Mouse (Mus musculus): ENCODE data around the gene Nup85. TPM values are rescaled to one million over a fixed set of nuclear protein-coding genes. Genes with fewer than 3 reads are reported as not detected.

Gene Nup85
- polyA plus RNA-seq, 1 experiment from 2014 or later, result 277 TPM

GRCm38 (mm10) chr11:115613138-115613945 lies 49.1 kb downstream of the Nup85 start:
- Histone ChIP-seq H3K4me2 (peak overlapping the region; percentile 86), H3K9ac (ENCODE audit: low read depth, low read length) (peak overlapping the region; percentile 81), H3K4me1 (replicated peaks; ENCODE audit: control insufficient read depth, insufficient read depth, low read length) (peaks cover 17% of the 10 kb centered on the region), H3K27me3 (replicated peaks; ENCODE audit: control insufficient read depth, insufficient read depth, low read length) (no peaks in the 10 kb centered on the region), H3K27ac (ENCODE audit: low read depth, low read length) (peak overlapping the region; percentile 98), H3K4me3 (ENCODE audit: low read depth, low read length) (peak overlapping the region; percentile 78), H3K9me3 (ENCODE audit: control insufficient read depth, low read length) (no peaks in the 10 kb centered on the region), H3K36me3 (ENCODE audit: control insufficient read depth, insufficient read depth, low read length) (peaks cover 18% of the 10 kb centered on the region)
- DNase-seq (ENCODE audit: low spot score) (no peak), ATAC-seq (replicated peaks; ENCODE audit: low FRiP score) (peak; percentile 60)
- whole genome bisulfite sequencing, result under 1% methylated on average over 16 of the region's 16 CpGs

- 84% methylated on average over 10 of the region's 10 CpGs for WGBS
- no peak for ATAC-seq (replicated peaks; ENCODE audit: low FRiP score)
- Histone ChIP-seq H3K9ac (ENCODE audit: low read depth, low read length) (no peak overlapping the region), H3K36me3 (ENCODE audit: control insufficient read depth, insufficient read depth, low read length) (peaks cover 16% of the 10 kb centered on the region), H3K27me3 (replicated peaks; ENCODE audit: control insufficient read depth, insufficient read depth, low read length) (no peaks in the 10 kb centered on the region), H3K4me2 (no peak overlapping the region), H3K9me3 (ENCODE audit: control insufficient read depth, low read length) (no peaks in the 10 kb centered on the region), H3K4me1 (replicated peaks; ENCODE audit: control insufficient read depth, insufficient read depth, low read length) (peaks cover 17% of the 10 kb centered on the region), H3K4me3 (ENCODE audit: low read depth, low read length) (no peak overlapping the region; the same call in 1 of the 2 replicates), H3K27ac (ENCODE audit: low read depth, low read length) (no peak overlapping the region)
- DNase-seq (ENCODE audit: low spot score), result no peak
Observed at GRCm38 (mm10) chr11:115614346-115615107, 50.3 kb downstream of the Nup85 start.

- no peaks in the 10 kb centered on the region for H3K9me3 ChIP-seq (ENCODE audit: control insufficient read depth, low read length)
- H3K9ac ChIP-seq (ENCODE audit: low read depth, low read length), result no peak overlapping the region
- 79% methylated on average over 15 of the region's 15 CpGs for WGBS
- H3K4me2 ChIP-seq, result no peak overlapping the region
- ATAC-seq (replicated peaks; ENCODE audit: low FRiP score), result no peak
- H3K4me1 ChIP-seq (replicated peaks; ENCODE audit: control insufficient read depth, insufficient read depth, low read length), result peaks cover 17% of the 10 kb centered on the region
- no peak overlapping the region for H3K4me3 ChIP-seq (ENCODE audit: low read depth, low read length)
- H3K36me3 ChIP-seq (ENCODE audit: control insufficient read depth, insufficient read depth, low read length), result peaks cover 14% of the 10 kb centered on the region
- H3K27me3 ChIP-seq (replicated peaks; ENCODE audit: control insufficient read depth, insufficient read depth, low read length), result no peaks in the 10 kb centered on the region
- H3K27ac ChIP-seq (ENCODE audit: low read depth, low read length), result no peak overlapping the region
- no peak for DNase-seq (ENCODE audit: low spot score)
Observed at GRCm38 (mm10) chr11:115615108-115615825, 51.0 kb downstream of the Nup85 start.

- Histone ChIP-seq H3K9ac (ENCODE audit: low read depth, low read length) (no peak overlapping the region), H3K36me3 (ENCODE audit: control insufficient read depth, insufficient read depth, low read length) (peaks cover 19% of the 10 kb centered on the region), H3K4me2 (no peak overlapping the region), H3K4me1 (replicated peaks; ENCODE audit: control insufficient read depth, insufficient read depth, low read length) (peaks cover 17% of the 10 kb centered on the region), H3K27ac (ENCODE audit: low read depth, low read length) (no peak overlapping the region), H3K4me3 (ENCODE audit: low read depth, low read length) (no peak overlapping the region), H3K9me3 (ENCODE audit: control insufficient read depth, low read length) (no peaks in the 10 kb centered on the region), H3K27me3 (replicated peaks; ENCODE audit: control insufficient read depth, insufficient read depth, low read length) (no peaks in the 10 kb centered on the region)
- 88% methylated on average over 6 of the region's 6 CpGs for WGBS
- ATAC-seq (replicated peaks; ENCODE audit: low FRiP score) (no peak), DNase-seq (ENCODE audit: low spot score) (no peak)
Observed at GRCm38 (mm10) chr11:115615875-115616274, 51.6 kb downstream of the Nup85 start.

GRCm38 (mm10) chr11:115616371-115616770 lies 52.1 kb downstream of the Nup85 start:
- Histone ChIP-seq H3K4me2 (no peak overlapping the region), H3K27ac (ENCODE audit: low read depth, low read length) (no peak overlapping the region), H3K4me1 (replicated peaks; ENCODE audit: control insufficient read depth, insufficient read depth, low read length) (peaks cover 17% of the 10 kb centered on the region), H3K9me3 (ENCODE audit: control insufficient read depth, low read length) (no peaks in the 10 kb centered on the region), H3K27me3 (replicated peaks; ENCODE audit: control insufficient read depth, insufficient read depth, low read length) (no peaks in the 10 kb centered on the region), H3K4me3 (ENCODE audit: low read depth, low read length) (no peak overlapping the region), H3K36me3 (ENCODE audit: control insufficient read depth, insufficient read depth, low read length) (peaks cover 24% of the 10 kb centered on the region), H3K9ac (ENCODE audit: low read depth, low read length) (no peak overlapping the region)
- 93% methylated on average over 7 of the region's 7 CpGs for WGBS
- no peak for DNase-seq (ENCODE audit: low spot score)
- ATAC-seq (replicated peaks; ENCODE audit: low FRiP score), result no peak

- peaks cover 25% of the 10 kb centered on the region for H3K36me3 ChIP-seq (ENCODE audit: control insufficient read depth, insufficient read depth, low read length)
- DNase-seq (ENCODE audit: low spot score), result no peak
Observed at GRCm38 (mm10) chr11:115616893-115617292, 52.7 kb downstream of the Nup85 start.

GRCm38 (mm10) chr11:115618001-115618400 lies 53.8 kb downstream of the Nup85 start:
- Histone ChIP-seq H3K36me3 (ENCODE audit: control insufficient read depth, insufficient read depth, low read length) (peaks cover 32% of the 10 kb centered on the region), H3K27ac (ENCODE audit: low read depth, low read length) (no peak overlapping the region), H3K9ac (ENCODE audit: low read depth, low read length) (no peak overlapping the region), H3K9me3 (ENCODE audit: control insufficient read depth, low read length) (no peaks in the 10 kb centered on the region), H3K4me1 (replicated peaks; ENCODE audit: control insufficient read depth, insufficient read depth, low read length) (peaks cover 12% of the 10 kb centered on the region), H3K4me3 (ENCODE audit: low read depth, low read length) (no peak overlapping the region), H3K4me2 (no peak overlapping the region), H3K27me3 (replicated peaks; ENCODE audit: control insufficient read depth, insufficient read depth, low read length) (no peaks in the 10 kb centered on the region)
- WGBS, result 84% methylated on average over 2 of the region's 2 CpGs
- no peak for DNase-seq (ENCODE audit: low spot score)
- ATAC-seq (replicated peaks; ENCODE audit: low FRiP score), result no peak

More at GRCm38 (mm10) chr11:115616893-115617292, 52.7 kb downstream of the Nup85 start:
- Histone ChIP-seq H3K9me3 (ENCODE audit: control insufficient read depth, low read length) (no peaks in the 10 kb centered on the region), H3K4me2 (no peak overlapping the region), H3K27ac (ENCODE audit: low read depth, low read length) (no peak overlapping the region), H3K27me3 (replicated peaks; ENCODE audit: control insufficient read depth, insufficient read depth, low read length) (no peaks in the 10 kb centered on the region), H3K4me3 (ENCODE audit: low read depth, low read length) (no peak overlapping the region), H3K4me1 (replicated peaks; ENCODE audit: control insufficient read depth, insufficient read depth, low read length) (peaks cover 14% of the 10 kb centered on the region), H3K9ac (ENCODE audit: low read depth, low read length) (no peak overlapping the region)
- 86% methylated on average over 6 of the region's 6 CpGs for WGBS
- no peak for ATAC-seq (replicated peaks; ENCODE audit: low FRiP score)

GRCm38 (mm10) chr11:115618732-115619516 lies 54.7 kb downstream of the Nup85 start:
- DNase-seq (ENCODE audit: low spot score), result no peak
- H3K4me1 ChIP-seq (replicated peaks; ENCODE audit: control insufficient read depth, insufficient read depth, low read length), result peaks cover 6% of the 10 kb centered on the region; the same call in 1 of the 2 replicates
- no peaks in the 10 kb centered on the region for H3K27me3 ChIP-seq (replicated peaks; ENCODE audit: control insufficient read depth, insufficient read depth, low read length)
- H3K4me2 ChIP-seq, result no peak overlapping the region
- no peak for ATAC-seq (replicated peaks; ENCODE audit: low FRiP score)
- 90% methylated on average over 16 of the region's 16 CpGs for WGBS
- H3K9ac ChIP-seq (ENCODE audit: low read depth, low read length), result no peak overlapping the region
- H3K27ac ChIP-seq (ENCODE audit: low read depth, low read length), result no peak overlapping the region; the same call in 1 of the 2 replicates
- peaks cover 32% of the 10 kb centered on the region for H3K36me3 ChIP-seq (ENCODE audit: control insufficient read depth, insufficient read depth, low read length)
- H3K4me3 ChIP-seq (ENCODE audit: low read depth, low read length), result no peak overlapping the region
- H3K9me3 ChIP-seq (ENCODE audit: control insufficient read depth, low read length), result no peaks in the 10 kb centered on the region

All from liver, embryonic 11.5 days (tissue).